Mouse (Mus musculus) intestine, embryonic 15.5 days (tissue): ENCODE results near the gene Irgm2. TPM values are rescaled to one million over a fixed set of nuclear protein-coding genes. Genes with fewer than 3 reads are reported as not detected.
"Not testable (repeated sequence)": the region's sequence is repeated elsewhere in the genome, so short reads cannot be mapped to it uniquely, and the experiment has no call there.

ENCODE experiments used
- ATAC-seq: fragments of 200-750 bp; cut with Nextera tagmentation; 2 replicates; pipeline ENCODE4 v1.8.0; 2017; ENCODE audit warnings: moderate TSS enrichment, moderate library complexity
- H3K27ac ChIP-seq: fragments of 300-500 bp; sonication (generic); 2 replicates; pipeline ENCODE4 v1.5.1; 2015; ENCODE audit warnings: mild to moderate bottlenecking, inconsistent platforms
- H3K27me3 ChIP-seq: fragments of 300-500 bp; sonication (generic); replicated peaks from 2 replicates; pipeline ENCODE4 v1.6.1; 2015; ENCODE audit warnings: inconsistent platforms
- H3K36me3 ChIP-seq: fragments of 300-500 bp; sonication (generic); 2 replicates; pipeline ENCODE4 v1.6.1; 2015; ENCODE audit warnings: inconsistent platforms
- H3K4me1 ChIP-seq: fragments of 300-500 bp; sonication (generic); replicated peaks from 2 replicates; pipeline ENCODE4 v1.6.1; 2015; ENCODE audit warnings: inconsistent platforms
- H3K4me2 ChIP-seq: fragments of 300-500 bp; sonication (generic); replicated peaks from 2 replicates; pipeline ENCODE4 v1.6.1; 2015; ENCODE audit warnings: mild to moderate bottlenecking, inconsistent platforms
- H3K4me3 ChIP-seq: fragments of 300-500 bp; sonication (generic); replicated peaks from 2 replicates; pipeline ENCODE4 v1.5.1; 2015; ENCODE audit warnings: inconsistent platforms
- H3K9ac ChIP-seq: fragments of 300-500 bp; sonication (generic); 2 replicates; pipeline ENCODE4 v1.6.1; 2015; ENCODE audit warnings: inconsistent platforms
- H3K9me3 ChIP-seq: fragments of 300-500 bp; sonication (generic); 2 replicates; pipeline ENCODE4 v1.6.1; 2016; ENCODE audit warnings: inconsistent platforms
- WGBS: fragments of 180-500 bp; shearing (Covaris S2); methylation state at CpG from one replicate; pipeline ENCODE4 v1.1.7; 2015; 5-methylcytosine and 5-hydroxymethylcytosine counted together
- polyA plus RNA-seq: library from polyadenylated mRNA; unstranded; fragments of >200 nt; fragmentation: Nextera tagmentation; extraction: Ambion mirVana; gene quantifications from 2 replicates; pipeline ENCODE4 v1.2.1, GENCODE M21; 2015

Irgm2 gene
- polyA plus RNA-seq, 1 experiment from 2014 or later: 3.8 TPM

DNA sequence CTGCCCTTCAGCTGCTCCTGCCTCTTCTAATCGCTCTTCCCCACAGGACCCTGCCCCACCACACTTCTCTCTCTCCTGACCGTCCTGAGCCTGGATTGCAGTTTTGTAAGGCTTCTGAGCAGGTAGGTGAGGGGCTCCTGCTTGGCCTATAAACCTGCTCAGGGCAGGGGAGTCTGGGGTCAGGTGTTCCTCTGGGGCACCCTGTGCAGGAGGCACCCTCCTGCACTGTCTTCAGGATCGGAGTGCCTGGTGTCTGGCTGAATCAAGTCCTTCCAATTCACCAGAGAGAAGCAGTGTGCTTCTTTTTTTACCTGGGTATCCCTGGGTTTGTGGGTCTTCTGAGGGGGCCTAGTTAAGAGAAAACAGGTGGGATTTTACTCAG lies 15.6 kb downstream of the Irgm2 start:
- peak; percentile 46; the same call in 1 of the 2 replicates for ATAC-seq
- H3K9me3 ChIP-seq, H3K4me1 ChIP-seq, H3K36me3 ChIP-seq, H3K9ac ChIP-seq, H3K27me3 ChIP-seq: not testable (repeated sequence)
- H3K4me2 ChIP-seq: peak overlapping the region; percentile 71
- WGBS: 0% methylated on average over 2 of the region's 3 CpGs
- 0 out of 2 replicates have a peak overlapping the region, but pooled peaks have one; percentile 54 for H3K27ac ChIP-seq
- peak overlapping the region; percentile 55 for H3K4me3 ChIP-seq

GRCm38 (mm10) chr11:58215814-58216213 lies 16.4 kb downstream of the Irgm2 start:
- Histone ChIP-seq H3K9me3 (no peaks in the 10 kb centered on the region), H3K4me1 (no peaks in the 10 kb centered on the region), H3K9ac (no peak overlapping the region), H3K4me3 (no peak overlapping the region), H3K27me3 (no peaks in the 10 kb centered on the region), H3K36me3 (no peaks in the 10 kb centered on the region), H3K27ac (no peak overlapping the region), H3K4me2 (peak overlapping the region; percentile 20; the same call in 1 of the 2 replicates)
- WGBS: 62% methylated on average over 5 of the region's 5 CpGs
- no peak for ATAC-seq

DNA sequence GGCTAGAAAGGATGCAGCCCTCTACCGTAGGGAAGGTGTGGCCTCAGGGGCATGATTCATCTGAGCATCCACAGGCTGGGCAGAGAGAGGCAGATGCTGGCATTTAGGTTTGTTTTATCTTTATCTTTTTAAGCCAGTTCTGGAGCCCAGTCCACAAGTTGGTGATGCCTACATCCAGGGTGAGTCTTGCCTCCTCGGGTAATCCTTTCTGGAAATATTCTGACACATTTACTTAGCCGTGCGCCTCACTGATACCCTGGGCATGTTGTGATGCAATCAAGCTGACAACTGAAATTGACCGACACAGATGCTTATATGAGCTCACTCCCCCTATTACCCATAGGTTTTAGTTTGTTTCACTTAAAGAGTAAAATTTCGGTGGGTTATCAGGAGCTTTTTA lies 17.4 kb downstream of the Irgm2 start:
- no peak for ATAC-seq
- no peaks in the 10 kb centered on the region for H3K4me1 ChIP-seq
- H3K9ac ChIP-seq: no peak overlapping the region
- H3K36me3 ChIP-seq: no peaks in the 10 kb centered on the region
- no peaks in the 10 kb centered on the region for H3K9me3 ChIP-seq
- WGBS: 54% methylated on average over 6 of the region's 6 CpGs
- H3K27ac ChIP-seq: no peak overlapping the region
- H3K4me3 ChIP-seq: no peak overlapping the region
- no peaks in the 10 kb centered on the region for H3K27me3 ChIP-seq
- H3K4me2 ChIP-seq: no peak overlapping the region

DNA sequence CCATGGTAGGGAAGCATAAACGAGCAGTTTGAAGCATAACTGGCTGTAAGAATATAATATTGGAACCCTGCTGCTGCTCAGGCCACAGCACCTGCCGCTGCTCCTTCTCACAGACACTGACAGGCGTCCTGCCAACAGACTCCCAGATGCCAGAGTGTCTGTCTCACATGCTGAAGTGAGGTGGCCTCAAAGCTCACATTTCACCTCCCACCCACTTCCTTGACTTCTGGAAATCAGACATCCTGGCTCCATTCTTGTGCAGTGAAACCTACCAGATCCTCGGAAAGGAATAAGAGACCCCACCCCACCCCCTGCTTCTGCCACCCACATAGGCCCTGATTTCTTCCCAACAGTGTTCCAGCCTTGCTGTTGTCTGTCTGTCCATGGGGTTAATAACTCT lies 24.3 kb downstream of the Irgm2 start:
- ATAC-seq: no peak
- Histone ChIP-seq H3K4me1 (peaks cover 5% of the 10 kb centered on the region; the same call in 1 of the 2 replicates), H3K27ac (no peak overlapping the region), H3K4me2 (no peak overlapping the region), H3K36me3 (no peaks in the 10 kb centered on the region), H3K9ac (no peak overlapping the region), H3K4me3 (no peak overlapping the region), H3K9me3 (no peaks in the 10 kb centered on the region), H3K27me3 (no peaks in the 10 kb centered on the region)
- WGBS: 38% methylated on average over 4 of the region's 4 CpGs

GRCm38 (mm10) chr11:58224313-58224712 lies 24.9 kb downstream of the Irgm2 start:
- H3K27ac ChIP-seq: no peak overlapping the region
- H3K4me3 ChIP-seq: no peak overlapping the region
- peaks cover 5% of the 10 kb centered on the region; the same call in 1 of the 2 replicates for H3K4me1 ChIP-seq
- no peak for ATAC-seq
- no peaks in the 10 kb centered on the region for H3K9me3 ChIP-seq
- H3K9ac ChIP-seq: no peak overlapping the region
- H3K4me2 ChIP-seq: no peak overlapping the region
- WGBS: 22% methylated on average over 7 of the region's 7 CpGs
- no peaks in the 10 kb centered on the region for H3K36me3 ChIP-seq
- no peaks in the 10 kb centered on the region for H3K27me3 ChIP-seq

DNA sequence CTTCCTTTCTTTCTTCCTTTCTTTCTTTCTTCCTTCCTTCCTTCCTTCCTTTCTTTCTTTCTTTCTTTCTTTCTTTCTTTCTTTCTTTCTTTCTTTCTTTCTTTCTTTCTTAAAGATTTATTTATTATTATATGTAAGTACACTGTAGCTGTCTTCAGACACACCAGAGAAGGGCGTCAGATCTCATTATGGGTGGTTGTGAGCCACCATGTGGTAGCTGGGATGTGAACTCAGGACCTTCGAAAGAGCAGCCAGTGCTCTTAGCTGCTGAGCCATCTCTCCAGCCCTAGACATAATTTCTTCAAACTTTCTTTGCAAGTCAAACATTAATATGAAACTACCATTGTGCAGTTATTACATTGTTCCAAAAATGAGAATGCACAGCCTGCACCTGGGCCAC lies 25.5 kb downstream of the Irgm2 start:
- not testable (repeated sequence) for H3K4me3 ChIP-seq, H3K9me3 ChIP-seq, H3K36me3 ChIP-seq, H3K4me1 ChIP-seq, H3K27me3 ChIP-seq, H3K9ac ChIP-seq, H3K4me2 ChIP-seq, ATAC-seq, H3K27ac ChIP-seq
- WGBS: 59% methylated on average over 2 of the region's 2 CpGs

- H3K9me3 ChIP-seq: no peaks in the 10 kb centered on the region
- 0 out of 2 replicates have a peak overlapping the region, but pooled peaks have one; percentile 44 for H3K27ac ChIP-seq
- peak overlapping the region; percentile 31; the same call in 1 of the 2 replicates for H3K4me2 ChIP-seq
- peak; percentile 76 for ATAC-seq
- 4% methylated on average over 5 of the region's 5 CpGs for WGBS
- no peaks in the 10 kb centered on the region for H3K36me3 ChIP-seq
- H3K9ac ChIP-seq: no peak overlapping the region
- H3K27me3 ChIP-seq: no peaks in the 10 kb centered on the region
- H3K4me3 ChIP-seq: no peak overlapping the region
- H3K4me1 ChIP-seq: peaks cover 5% of the 10 kb centered on the region; the same call in 1 of the 2 replicates
These were observed 26.2 kb downstream of the Irgm2 start for GRCm38 (mm10) chr11:58225655-58226054.

DNA sequence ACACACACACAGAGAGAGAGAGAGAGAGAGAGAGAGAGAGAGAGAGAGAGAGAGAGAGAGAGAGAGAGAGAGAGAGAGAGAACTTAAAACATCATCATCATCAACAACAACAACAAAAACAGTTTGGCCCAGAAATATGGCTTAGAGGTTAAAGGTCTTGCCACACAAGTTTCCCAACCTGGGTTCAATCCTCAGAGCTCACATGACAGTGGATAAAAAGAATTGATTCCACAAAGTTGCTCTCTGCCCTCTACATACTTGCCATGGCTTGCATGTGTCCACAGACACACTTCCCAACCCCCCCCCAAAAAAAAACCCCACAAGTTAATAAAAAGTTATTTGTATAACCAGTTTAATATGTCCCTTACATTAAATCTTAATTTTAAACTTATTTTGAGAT lies 27.0 kb downstream of the Irgm2 start:
- Histone ChIP-seq H3K9ac (no peak overlapping the region), H3K27me3 (no peaks in the 10 kb centered on the region), H3K4me2 (no peak overlapping the region), H3K36me3 (no peaks in the 10 kb centered on the region), H3K9me3 (no peaks in the 10 kb centered on the region), H3K27ac (no peak overlapping the region), H3K4me3 (no peak overlapping the region), H3K4me1 (peaks cover 5% of the 10 kb centered on the region; the same call in 1 of the 2 replicates)
- no peak for ATAC-seq

DNA sequence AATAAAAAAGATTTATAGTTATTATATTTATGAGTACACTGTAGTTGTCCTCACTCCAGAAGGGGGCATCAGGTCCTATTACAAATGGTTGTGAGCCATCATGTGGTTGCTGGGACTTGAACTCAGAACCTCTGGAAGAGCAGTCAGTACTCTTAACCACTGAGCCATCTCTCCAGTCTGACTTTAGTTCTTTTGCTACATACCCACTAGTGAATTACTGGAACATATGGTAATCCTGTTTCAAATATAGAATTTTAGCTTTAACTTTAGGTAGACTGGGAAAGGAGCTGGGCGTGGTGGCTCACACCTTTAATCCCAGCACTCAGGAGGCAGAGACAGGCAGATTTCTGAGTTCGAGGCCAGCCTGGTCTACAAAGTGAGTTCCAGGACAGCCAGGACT lies 28.6 kb downstream of the Irgm2 start:
- not testable (repeated sequence) for H3K4me1 ChIP-seq, H3K27me3 ChIP-seq, H3K9me3 ChIP-seq, H3K9ac ChIP-seq, H3K27ac ChIP-seq, ATAC-seq, H3K4me2 ChIP-seq, H3K36me3 ChIP-seq, H3K4me3 ChIP-seq
- 92% methylated on average over 2 of the region's 2 CpGs for WGBS

DNA sequence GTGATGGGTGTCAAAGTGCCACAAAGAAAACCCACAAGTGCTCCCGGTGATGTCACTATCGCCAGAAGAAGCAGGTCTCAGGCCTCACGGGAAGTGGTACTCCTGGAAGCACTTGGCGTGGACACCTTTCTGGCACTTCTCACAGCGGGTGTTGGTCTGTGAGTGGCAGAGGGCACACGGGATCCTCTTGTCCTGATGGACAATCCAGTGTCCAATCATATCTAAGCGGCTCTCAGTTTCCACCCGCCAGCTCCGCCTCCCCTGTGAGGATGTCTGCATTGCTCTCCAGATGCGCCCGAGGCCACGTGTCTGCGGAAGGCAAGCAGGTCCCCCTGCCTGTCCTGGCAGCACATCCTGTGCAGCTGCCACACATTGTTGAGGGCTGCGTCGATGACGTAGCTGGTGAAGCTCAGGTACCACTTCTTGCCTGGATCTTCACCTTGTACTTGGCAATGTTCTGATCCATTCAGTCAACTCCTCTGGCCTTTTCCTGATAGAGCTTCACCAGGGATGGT lies 31.0 kb downstream of the Irgm2 start:
- H3K4me2 ChIP-seq: no peak overlapping the region
- no peaks in the 10 kb centered on the region for H3K27me3 ChIP-seq
- no peak overlapping the region for H3K4me3 ChIP-seq
- no peaks in the 10 kb centered on the region for H3K36me3 ChIP-seq
- 60% methylated on average over 16 of the region's 16 CpGs for WGBS
- no peak overlapping the region for H3K9ac ChIP-seq
- peaks cover 3% of the 10 kb centered on the region; the same call in 1 of the 2 replicates for H3K4me1 ChIP-seq
- H3K27ac ChIP-seq: no peak overlapping the region
- peak; percentile 41; the same call in 1 of the 2 replicates for ATAC-seq
- H3K9me3 ChIP-seq: no peaks in the 10 kb centered on the region

DNA sequence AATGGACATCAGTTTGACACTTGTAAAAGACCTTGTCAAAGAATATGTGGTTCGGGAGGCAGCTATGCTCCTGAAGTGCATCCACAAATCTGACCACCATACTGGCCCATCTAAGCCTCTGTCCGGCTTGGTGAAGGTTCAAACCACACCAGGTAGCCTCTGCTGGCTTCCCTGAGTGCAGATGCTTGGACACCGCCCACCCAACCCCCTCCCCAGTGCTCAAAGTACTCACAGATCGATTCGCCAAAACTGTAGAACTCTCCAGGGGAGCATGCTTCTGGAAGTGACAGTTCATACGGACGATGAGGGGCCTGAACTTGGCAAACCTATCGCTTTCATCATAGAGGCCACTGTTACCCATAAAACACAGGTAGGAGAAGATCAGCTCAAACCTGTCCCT lies 31.7 kb downstream of the Irgm2 start:
- H3K4me2 ChIP-seq: no peak overlapping the region
- no peak overlapping the region for H3K27ac ChIP-seq
- H3K9ac ChIP-seq: no peak overlapping the region
- no peaks in the 10 kb centered on the region for H3K27me3 ChIP-seq
- H3K4me1 ChIP-seq: no peaks in the 10 kb centered on the region
- no peak overlapping the region for H3K4me3 ChIP-seq
- 87% methylated on average over 8 of the region's 8 CpGs for WGBS
- no peak for ATAC-seq
- H3K9me3 ChIP-seq: no peaks in the 10 kb centered on the region
- no peaks in the 10 kb centered on the region for H3K36me3 ChIP-seq

DNA sequence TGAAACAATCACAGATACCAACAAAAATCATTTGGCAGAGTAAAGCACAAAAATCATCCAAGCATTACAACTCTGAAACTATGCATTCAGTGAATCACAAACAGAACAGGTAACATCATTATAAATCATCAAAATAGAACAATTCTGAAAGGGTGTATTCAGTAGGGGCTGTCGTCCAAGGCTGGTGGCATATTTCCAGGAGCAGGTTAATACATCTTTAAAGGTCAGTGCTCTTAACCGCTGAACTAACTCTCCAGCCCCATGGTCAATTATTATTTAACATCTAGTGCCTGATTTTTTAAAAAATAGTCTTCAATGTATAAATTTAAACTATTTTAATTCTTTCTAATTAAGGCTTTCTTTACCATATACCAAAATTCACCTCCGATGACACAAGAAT lies 35.1 kb downstream of the Irgm2 start:
- not testable (repeated sequence) for H3K27ac ChIP-seq, H3K4me2 ChIP-seq, H3K36me3 ChIP-seq, H3K4me3 ChIP-seq, H3K9me3 ChIP-seq, H3K4me1 ChIP-seq, H3K27me3 ChIP-seq, ATAC-seq, H3K9ac ChIP-seq
- WGBS: 75% methylated on average over 3 of the region's 3 CpGs

DNA sequence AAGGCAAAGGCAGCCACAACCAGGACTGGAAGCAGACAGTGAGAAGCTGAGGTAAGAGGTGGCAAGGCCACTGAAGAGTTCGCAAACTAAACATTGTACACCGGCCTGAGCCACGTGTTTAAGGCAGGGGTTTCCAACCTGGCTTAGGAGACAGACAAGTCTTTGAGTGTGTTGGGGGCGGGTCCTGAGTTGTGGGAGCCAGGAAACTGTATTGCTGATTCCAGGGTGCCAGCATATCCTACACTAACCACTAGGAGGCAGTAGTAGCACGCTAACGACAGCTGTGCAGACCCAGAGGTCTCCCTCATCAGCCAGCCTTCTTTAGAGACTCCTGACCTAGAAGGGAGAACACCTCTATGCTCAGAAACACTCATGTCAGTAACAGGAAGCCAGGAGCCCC lies 35.7 kb downstream of the Irgm2 start:
- H3K36me3 ChIP-seq: no peaks in the 10 kb centered on the region
- H3K4me3 ChIP-seq: no peak overlapping the region
- H3K27ac ChIP-seq: no peak overlapping the region
- peaks cover 6% of the 10 kb centered on the region; the same call in 1 of the 2 replicates for H3K4me1 ChIP-seq
- ATAC-seq: no peak
- no peak overlapping the region for H3K4me2 ChIP-seq
- no peaks in the 10 kb centered on the region for H3K9me3 ChIP-seq
- H3K27me3 ChIP-seq: no peaks in the 10 kb centered on the region
- H3K9ac ChIP-seq: no peak overlapping the region
- WGBS: 26% methylated on average over 6 of the region's 6 CpGs
